Mouse (Mus musculus): ENCODE data around the gene Casz1. TPM values are rescaled to one million over a fixed set of nuclear protein-coding genes. Genes with fewer than 3 reads are reported as not detected.

Casz1 gene
- polyA plus RNA-seq, 1 experiment from 2014 or later: 17.3 TPM

DNA sequence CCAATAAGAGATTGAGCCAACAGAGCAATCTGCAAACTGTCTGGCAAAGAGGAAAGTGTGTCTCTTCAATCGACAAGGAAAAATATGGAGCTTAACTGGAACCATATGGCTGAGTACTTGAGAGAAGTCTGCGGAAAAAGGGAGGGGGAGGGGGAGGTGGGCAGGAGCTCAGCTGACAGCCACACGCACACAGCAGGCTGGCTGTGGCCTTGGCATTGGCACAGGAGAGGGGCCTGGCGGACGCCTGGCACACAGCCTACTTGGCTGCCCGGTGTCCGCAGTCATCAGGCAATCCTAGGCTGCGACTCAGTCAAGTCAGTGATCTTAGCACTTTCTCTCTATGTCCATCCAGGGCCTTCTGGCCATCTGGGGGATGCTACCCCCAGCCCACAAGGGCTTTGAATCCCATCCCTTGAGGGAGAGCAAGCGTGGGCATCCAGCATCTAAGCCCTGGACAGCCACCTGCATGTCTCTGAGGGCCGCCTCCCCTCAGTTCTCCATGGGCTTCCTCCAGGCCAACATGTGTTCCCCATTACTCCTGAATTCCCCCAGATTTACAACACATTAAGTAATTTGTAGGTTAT, 67.6 kb downstream of the Casz1 start:
- H3K27me3 ChIP-seq: peaks cover 85% of the 10 kb centered on the region
- ATAC-seq (ENCODE audit: low read depth): peak; percentile 54; the same call in 1 of the 2 replicates
- peaks cover 70% of the 10 kb centered on the region for H3K4me1 ChIP-seq (replicated peaks)
- no peak overlapping the region for H3K4me3 ChIP-seq
- H3K9ac ChIP-seq: no peak overlapping the region
- no peaks in the 10 kb centered on the region for H3K36me3 ChIP-seq
- 21% methylated on average over 10 of the region's 10 CpGs for WGBS
- H3K4me2 ChIP-seq: no peak overlapping the region
- H3K27ac ChIP-seq (replicated peaks): 0 out of 2 replicates have a peak overlapping the region, but pooled peaks have one; percentile 10
- no peaks in the 10 kb centered on the region for H3K9me3 ChIP-seq

DNA sequence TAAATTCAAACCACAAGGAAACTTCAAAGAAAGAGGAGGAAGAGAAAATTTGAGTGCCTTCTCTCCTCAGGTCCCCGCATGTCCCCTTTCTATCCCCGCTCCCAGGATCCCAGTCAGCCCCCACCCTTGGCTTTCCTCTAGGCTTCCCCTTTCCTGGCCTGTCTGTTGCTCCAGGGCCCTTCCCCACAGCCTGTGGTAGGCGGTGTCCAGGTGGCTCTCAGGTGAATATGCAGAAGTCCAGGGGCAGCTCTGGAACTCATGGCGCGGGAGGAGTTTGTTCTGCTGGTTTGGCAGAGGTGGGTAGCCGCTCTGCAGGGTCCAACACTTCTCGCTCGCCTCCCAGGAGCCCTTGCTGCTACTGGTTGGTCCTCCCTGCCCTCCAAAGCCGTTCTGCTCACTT, 68.1 kb downstream of the Casz1 start:
- H3K27me3 ChIP-seq: peaks cover 90% of the 10 kb centered on the region
- no peaks in the 10 kb centered on the region for H3K36me3 ChIP-seq
- no peaks in the 10 kb centered on the region for H3K9me3 ChIP-seq
- WGBS: 71% methylated on average over 9 of the region's 9 CpGs
- H3K4me3 ChIP-seq: no peak overlapping the region
- H3K27ac ChIP-seq (replicated peaks): no peak overlapping the region
- H3K4me2 ChIP-seq: no peak overlapping the region
- peaks cover 70% of the 10 kb centered on the region for H3K4me1 ChIP-seq (replicated peaks)
- ATAC-seq (ENCODE audit: low read depth): no peak
- no peak overlapping the region for H3K9ac ChIP-seq

DNA sequence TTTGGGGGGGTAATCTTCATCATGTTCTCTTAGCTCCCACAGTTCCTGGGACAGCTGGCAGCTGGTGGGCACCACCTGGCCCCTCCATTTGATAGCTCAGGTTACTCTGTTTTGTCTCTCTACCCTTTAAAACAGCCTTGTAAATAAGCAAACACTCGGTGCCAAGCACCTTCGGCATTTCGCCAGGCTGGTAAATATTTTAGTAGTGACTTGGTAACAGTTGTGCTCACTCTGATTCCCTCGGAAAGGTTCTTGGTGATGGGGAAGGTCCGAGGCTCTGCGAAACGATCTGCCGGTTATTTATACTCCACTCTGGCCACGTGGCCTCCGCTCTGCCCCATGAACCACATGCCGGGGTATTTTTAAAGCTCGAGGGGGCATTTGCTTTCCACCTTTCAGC, 68.6 kb downstream of the Casz1 start:
- Histone ChIP-seq H3K4me3 (no peak overlapping the region), H3K27ac (replicated peaks) (no peak overlapping the region), H3K9me3 (no peaks in the 10 kb centered on the region), H3K27me3 (peaks cover 92% of the 10 kb centered on the region), H3K9ac (no peak overlapping the region), H3K36me3 (no peaks in the 10 kb centered on the region), H3K4me1 (replicated peaks) (peaks cover 68% of the 10 kb centered on the region), H3K4me2 (no peak overlapping the region)
- 68% methylated on average over 12 of the region's 12 CpGs for WGBS
- ATAC-seq (ENCODE audit: low read depth): no peak

DNA sequence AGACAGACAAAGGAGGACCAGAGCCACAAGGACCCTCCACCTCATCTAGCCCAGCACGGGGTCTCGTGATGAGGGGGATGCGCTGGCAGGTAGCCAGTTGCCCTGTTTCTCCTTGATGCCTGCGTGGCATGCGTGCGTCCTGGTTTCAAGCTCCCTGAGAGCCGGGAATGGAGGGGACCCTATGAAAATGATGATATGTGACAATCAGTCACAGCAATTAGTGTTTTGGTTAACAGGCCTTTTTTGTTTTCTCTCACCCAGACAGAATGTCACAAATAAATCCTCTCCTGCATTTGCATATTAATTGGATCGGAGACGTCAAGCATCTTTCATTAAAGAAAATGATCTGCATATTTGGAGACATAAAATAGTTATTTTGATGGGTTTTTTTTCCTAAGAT, 71.9 kb downstream of the Casz1 start:
- no peak overlapping the region for H3K4me2 ChIP-seq
- H3K4me3 ChIP-seq: no peak overlapping the region
- 0 out of 2 replicates have a peak overlapping the region, but pooled peaks have one; percentile 14 for H3K9ac ChIP-seq
- ATAC-seq (ENCODE audit: low read depth): no peak
- 47% methylated on average over 9 of the region's 9 CpGs for WGBS
- peak overlapping the region; percentile 74 for H3K27ac ChIP-seq (replicated peaks)
- no peaks in the 10 kb centered on the region for H3K36me3 ChIP-seq
- no peaks in the 10 kb centered on the region for H3K9me3 ChIP-seq
- peaks cover 95% of the 10 kb centered on the region for H3K27me3 ChIP-seq
- peaks cover 67% of the 10 kb centered on the region for H3K4me1 ChIP-seq (replicated peaks)

DNA sequence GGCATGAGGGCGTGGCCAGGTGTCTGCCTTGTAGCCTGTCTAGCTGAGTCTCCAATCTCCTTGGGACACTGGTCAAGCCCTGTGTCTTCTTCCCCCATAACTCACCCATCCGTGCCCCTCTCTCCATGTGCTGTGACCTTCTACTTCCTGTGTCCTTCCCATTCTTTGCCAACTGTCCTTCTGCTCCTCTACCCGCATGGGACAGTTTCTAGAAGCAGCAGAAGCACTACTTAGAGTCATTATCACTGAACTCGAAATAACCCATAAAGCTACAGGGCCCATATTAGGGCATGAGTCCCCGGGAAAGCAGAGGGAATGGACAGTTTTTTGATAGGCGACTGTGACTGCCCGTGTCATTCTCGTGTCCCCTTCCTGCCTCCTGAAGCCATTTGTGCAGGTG, 72.6 kb downstream of the Casz1 start:
- Histone ChIP-seq H3K9me3 (no peaks in the 10 kb centered on the region), H3K9ac (no peak overlapping the region), H3K4me2 (no peak overlapping the region), H3K4me1 (replicated peaks) (peaks cover 67% of the 10 kb centered on the region), H3K4me3 (no peak overlapping the region), H3K27me3 (peaks cover 96% of the 10 kb centered on the region), H3K27ac (replicated peaks) (peak overlapping the region; percentile 56), H3K36me3 (no peaks in the 10 kb centered on the region)
- 88% methylated on average over 8 of the region's 8 CpGs for WGBS
- no peak for ATAC-seq (ENCODE audit: low read depth)

DNA sequence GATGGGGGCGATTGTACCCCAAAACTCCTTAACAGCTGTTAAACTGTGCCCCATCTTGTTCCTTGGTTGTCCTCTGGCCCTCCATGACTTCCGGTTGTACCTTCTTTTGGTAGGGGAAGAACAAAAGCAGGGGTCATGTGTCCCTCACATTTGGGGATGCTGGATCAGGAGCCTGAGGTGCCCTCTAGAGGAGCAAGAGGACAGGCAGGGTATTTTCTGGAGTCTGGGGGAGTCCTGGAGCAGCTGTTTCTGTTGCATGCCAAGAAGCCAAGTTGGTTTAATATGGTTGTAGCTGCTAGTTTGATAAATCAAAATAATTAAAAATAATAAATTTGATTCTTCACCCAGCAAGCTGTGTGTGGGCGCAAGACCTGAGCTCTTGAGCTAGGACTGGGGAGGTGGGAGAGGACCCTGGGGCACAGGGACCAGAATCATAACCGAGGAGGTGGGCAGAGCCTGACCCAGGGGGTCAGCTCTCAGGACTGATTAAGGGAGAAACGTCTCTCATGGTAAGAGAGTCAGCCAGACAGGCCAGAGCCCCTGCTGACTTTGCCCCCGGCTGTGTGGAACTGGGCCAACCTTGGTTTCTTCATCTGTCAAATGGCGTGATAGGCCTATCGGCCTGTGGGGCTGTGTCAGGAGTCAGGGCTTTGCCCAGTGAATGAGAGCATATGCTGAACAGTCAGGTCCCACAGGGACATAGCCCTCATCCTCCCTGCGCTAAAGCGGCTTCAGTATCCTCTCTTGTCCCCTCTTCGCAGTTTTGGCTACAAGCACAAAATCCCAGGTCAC, 74.2 kb downstream of the Casz1 start:
- Histone ChIP-seq H3K4me1 (replicated peaks) (peaks cover 63% of the 10 kb centered on the region), H3K9ac (no peak overlapping the region), H3K4me3 (no peak overlapping the region), H3K36me3 (no peaks in the 10 kb centered on the region), H3K4me2 (no peak overlapping the region), H3K27me3 (peaks cover 96% of the 10 kb centered on the region), H3K27ac (replicated peaks) (0 out of 2 replicates have a peak overlapping the region, but pooled peaks have one; percentile 9), H3K9me3 (no peaks in the 10 kb centered on the region)
- ATAC-seq (ENCODE audit: low read depth): no peak
- WGBS: 44% methylated on average over 11 of the region's 11 CpGs

DNA sequence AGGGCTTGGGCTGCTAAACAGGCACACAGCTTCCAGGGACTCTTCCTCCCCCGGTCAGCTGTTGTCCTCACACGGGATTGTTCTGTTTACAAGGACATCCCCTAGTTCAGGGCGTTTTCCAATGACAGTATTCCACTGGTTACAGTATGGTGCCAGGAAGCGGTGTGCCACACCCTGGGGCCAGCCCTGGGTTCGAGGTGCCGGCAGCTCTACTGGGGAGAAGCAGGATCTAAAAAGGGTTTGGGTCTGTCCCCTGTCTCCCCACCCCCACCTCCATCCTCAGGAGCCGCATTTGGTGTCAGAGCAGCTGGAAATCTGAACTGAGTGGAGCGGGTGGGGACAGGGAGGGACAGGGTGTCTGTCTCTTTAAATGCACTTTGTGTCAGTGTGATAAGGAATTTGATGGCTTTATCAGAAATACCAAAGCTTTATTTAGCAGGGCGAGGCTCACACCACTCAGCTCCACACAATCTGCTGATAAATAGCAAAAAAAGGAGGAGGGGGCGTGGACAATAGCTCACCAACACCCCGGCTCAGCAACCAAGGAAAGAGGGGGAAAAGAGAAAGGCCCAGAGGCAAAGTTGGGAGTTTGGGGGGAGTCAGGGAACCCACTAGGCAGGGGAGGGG, 74.9 kb downstream of the Casz1 start:
- ATAC-seq (ENCODE audit: low read depth): no peak
- no peak overlapping the region for H3K9ac ChIP-seq
- no peaks in the 10 kb centered on the region for H3K9me3 ChIP-seq
- peaks cover 64% of the 10 kb centered on the region for H3K4me1 ChIP-seq (replicated peaks)
- peaks cover 95% of the 10 kb centered on the region for H3K27me3 ChIP-seq
- no peaks in the 10 kb centered on the region for H3K36me3 ChIP-seq
- H3K27ac ChIP-seq (replicated peaks): 0 out of 2 replicates have a peak overlapping the region, but pooled peaks have one; percentile 9
- no peak overlapping the region for H3K4me3 ChIP-seq
- no peak overlapping the region for H3K4me2 ChIP-seq
- WGBS: 68% methylated on average over 11 of the region's 11 CpGs

DNA sequence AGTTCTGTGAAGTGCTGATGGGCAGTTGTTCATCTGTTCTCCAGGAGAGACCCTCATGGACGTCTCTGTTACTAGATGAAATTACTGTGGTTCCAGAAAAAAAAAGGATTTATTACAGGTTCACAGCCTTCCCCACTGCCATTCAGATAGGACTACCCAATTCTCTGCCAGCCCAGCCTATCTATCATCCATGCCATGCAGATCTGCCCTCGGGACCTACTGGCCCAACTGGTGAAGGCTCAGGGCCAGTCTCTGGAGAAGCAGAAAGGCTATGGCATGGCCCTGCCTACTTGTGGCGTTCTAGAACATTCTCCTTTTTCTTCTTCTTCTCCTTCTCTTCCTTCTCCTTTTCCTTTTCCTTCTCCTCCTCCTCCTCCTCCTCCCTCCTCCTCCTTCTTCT, 75.4 kb downstream of the Casz1 start:
- H3K4me2 ChIP-seq: no peak overlapping the region
- no peaks in the 10 kb centered on the region for H3K9me3 ChIP-seq
- no peak overlapping the region for H3K27ac ChIP-seq (replicated peaks)
- no peak overlapping the region for H3K4me3 ChIP-seq
- peaks cover 95% of the 10 kb centered on the region for H3K27me3 ChIP-seq
- H3K9ac ChIP-seq: no peak overlapping the region
- peaks cover 70% of the 10 kb centered on the region for H3K4me1 ChIP-seq (replicated peaks)
- ATAC-seq (ENCODE audit: low read depth): no peak
- no peaks in the 10 kb centered on the region for H3K36me3 ChIP-seq
- WGBS: 77% methylated on average over 3 of the region's 3 CpGs

DNA sequence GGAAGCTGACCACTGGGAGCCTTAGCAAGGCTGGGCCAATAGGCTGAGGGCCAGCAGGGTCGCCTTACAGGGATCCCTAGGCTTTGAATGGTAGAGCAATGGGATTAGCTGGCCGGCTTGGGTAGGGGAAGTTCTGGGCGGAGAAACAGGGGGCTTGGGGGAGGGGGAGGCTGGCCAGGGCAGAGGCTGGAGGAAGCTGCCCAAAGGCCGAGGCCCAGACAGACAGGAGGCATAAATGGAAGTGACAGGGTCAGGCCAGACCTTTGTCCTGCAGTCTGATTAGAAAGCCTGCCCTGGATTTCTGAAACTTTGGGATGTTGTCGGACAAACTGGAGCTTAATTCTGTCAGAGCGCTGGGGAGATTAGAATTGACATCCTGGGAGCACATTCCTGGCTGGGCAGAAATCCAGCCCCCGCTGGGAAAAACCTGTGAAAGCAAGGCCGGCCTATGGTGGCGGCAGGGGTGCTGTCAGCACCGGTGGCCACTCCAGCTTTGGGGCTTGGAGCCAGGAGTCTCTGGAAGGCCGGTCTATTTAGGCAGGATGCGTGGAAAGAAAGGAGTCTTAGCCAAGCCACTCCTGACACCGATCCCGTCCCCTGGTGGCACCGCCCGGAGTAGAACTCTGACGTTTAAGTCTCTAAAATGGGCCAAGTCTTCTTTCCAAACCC, 76.9 kb downstream of the Casz1 start:
- ATAC-seq (ENCODE audit: low read depth): no peak
- Histone ChIP-seq H3K4me3 (no peak overlapping the region), H3K27me3 (peaks cover 92% of the 10 kb centered on the region), H3K9ac (no peak overlapping the region), H3K36me3 (no peaks in the 10 kb centered on the region), H3K4me1 (replicated peaks) (peaks cover 81% of the 10 kb centered on the region), H3K4me2 (no peak overlapping the region), H3K9me3 (no peaks in the 10 kb centered on the region), H3K27ac (replicated peaks) (peak overlapping the region; percentile 46; the same call in 1 of the 2 replicates)
- WGBS: 19% methylated on average over 17 of the region's 17 CpGs

DNA sequence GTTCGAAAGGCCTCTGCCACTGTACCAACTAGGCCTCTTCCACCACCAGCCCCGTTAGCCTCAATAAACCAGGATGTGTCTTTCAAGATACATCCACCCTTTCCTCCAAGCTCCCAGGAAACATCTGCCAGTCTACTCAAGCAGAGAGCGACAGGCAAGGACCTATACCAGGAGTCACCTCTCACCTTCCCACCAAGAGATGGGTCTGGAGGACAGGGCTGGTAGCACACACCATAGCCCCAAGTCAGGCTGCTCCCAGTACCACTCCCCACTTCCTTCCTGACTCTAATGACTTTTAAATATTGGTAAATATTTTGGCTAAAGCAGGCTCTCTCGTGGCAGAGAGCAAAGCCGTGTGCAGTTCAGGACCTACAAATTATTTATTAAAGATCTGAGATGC, 77.6 kb downstream of the Casz1 start:
- H3K4me3 ChIP-seq: no peak overlapping the region
- H3K9me3 ChIP-seq: no peaks in the 10 kb centered on the region
- peaks cover 81% of the 10 kb centered on the region for H3K4me1 ChIP-seq (replicated peaks)
- H3K27ac ChIP-seq (replicated peaks): 0 out of 2 replicates have a peak overlapping the region, but pooled peaks have one; percentile 46
- ATAC-seq (ENCODE audit: low read depth): no peak
- H3K36me3 ChIP-seq: no peaks in the 10 kb centered on the region
- WGBS: 73% methylated on average over 5 of the region's 5 CpGs
- H3K27me3 ChIP-seq: peaks cover 93% of the 10 kb centered on the region
- no peak overlapping the region for H3K4me2 ChIP-seq
- no peak overlapping the region for H3K9ac ChIP-seq

DNA sequence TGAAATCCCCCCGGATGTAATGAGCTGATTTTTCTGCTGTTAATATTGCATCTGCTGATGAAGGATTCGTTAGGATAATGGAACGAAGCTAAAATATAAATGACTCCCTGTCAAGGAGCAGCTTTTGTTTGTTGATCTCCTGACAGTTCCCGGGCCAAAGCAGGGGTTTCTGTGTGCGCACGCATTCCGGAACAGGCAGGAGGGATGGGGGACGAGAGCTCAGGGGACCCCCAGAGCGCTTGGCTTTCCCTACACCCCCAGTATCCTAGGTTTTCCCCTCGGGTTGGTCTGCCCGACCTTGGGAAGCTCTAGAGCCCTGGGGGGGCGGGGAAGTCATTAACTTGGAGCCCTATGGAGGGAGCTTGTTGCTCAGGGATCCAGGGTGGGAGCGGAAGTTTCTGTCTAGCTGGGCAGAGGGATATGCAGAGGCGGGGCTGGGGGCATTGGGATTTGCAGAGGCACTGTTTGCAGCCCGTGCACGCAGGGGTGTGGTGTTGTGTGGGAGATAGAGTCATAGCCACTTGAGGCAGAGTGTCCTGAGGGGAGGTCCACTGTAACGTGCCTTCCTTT, 78.2 kb downstream of the Casz1 start:
- 28% methylated on average over 17 of the region's 17 CpGs for WGBS
- H3K9me3 ChIP-seq: no peaks in the 10 kb centered on the region
- H3K4me2 ChIP-seq: peak overlapping the region; percentile 25
- peaks cover 78% of the 10 kb centered on the region for H3K4me1 ChIP-seq (replicated peaks)
- ATAC-seq (ENCODE audit: low read depth): no peak
- no peaks in the 10 kb centered on the region for H3K36me3 ChIP-seq
- H3K27me3 ChIP-seq: peaks cover 93% of the 10 kb centered on the region
- no peak overlapping the region for H3K4me3 ChIP-seq
- peak overlapping the region; percentile 52; the same call in 1 of the 2 replicates for H3K27ac ChIP-seq (replicated peaks)
- H3K9ac ChIP-seq: no peak overlapping the region
